Mouse (Mus musculus): ENCODE results near the gene 2810004N23Rik.
"Not testable (repeated sequence)": the region's sequence is repeated elsewhere in the genome, so short reads cannot be mapped to it uniquely, and the experiment has no call there.

Gene 2810004N23Rik

DNA sequence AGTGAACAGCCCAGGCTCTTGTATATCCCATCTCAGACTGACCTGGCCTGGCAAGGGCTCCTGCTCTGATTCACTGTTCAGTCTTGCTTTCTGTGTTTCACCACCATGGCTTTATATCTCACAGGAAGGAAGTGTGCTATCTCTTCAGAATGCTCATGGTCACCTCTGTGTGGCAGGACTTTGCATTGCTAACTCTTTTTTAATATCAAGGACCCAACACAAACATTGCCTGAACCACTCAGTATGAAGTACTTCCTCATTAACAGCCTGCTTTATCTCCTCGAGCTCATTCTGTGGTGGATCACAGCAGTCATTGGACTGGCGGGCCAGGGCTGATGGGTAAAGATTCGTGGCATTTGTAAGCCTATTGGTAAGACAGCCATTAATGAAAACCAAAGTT, 3.7 kb upstream of the 2810004N23Rik start:
- DNase-seq (ENCODE audit: low read depth, low spot score), result no peak

DNA sequence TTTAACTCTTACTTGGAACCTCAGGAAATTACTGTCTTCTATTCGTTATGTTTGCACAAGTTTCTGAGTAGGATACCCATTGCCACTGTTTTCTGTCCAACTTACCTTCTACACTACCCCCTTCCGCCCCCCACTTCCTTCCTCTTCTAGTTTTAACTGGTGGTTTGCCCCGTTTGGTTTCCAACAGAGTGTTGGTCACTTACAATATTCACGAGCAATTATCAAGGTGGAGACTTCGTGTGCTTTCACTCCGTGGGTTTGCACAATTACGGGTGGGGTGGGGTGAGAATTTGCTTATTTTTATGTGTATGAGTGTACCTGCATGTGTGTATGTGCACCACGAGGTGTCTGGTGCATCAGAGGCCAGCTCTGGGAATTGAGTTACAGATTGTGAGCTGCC, 809 bp upstream of the 2810004N23Rik start:
- DNase-seq (ENCODE audit: low read depth, low spot score), result no peak

DNA sequence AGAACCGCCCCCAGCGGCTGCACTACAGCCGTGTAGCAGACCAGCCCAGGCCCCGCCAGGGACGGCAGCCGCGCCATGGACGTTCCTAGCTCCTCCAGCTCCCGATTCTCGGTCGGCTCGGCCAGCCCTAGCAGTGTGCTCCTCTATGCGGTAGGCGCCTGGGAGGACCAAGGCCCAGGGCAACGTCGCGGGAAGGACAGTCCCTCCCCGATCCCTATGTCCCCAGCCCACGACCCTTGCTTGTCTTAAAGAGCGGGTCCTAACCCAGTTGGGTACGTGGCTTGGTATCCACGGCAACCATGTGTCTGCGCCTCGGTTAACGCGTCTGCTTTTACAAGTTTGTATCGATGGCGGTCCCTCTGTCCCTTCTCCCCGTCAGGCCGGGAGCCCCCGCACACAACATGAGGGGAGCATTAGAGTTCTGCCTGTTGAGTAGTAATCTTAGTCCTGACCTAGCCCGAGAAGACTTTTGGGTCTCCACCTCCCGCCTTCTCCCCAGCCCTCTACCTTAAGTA, 300 bp upstream of the 2810004N23Rik start:
- no peak for DNase-seq (ENCODE audit: low read depth, low spot score)

- no peak for DNase-seq (ENCODE audit: low read depth, low spot score)
These were observed 2.7 kb downstream of the 2810004N23Rik start for GRCm38 (mm10) chr8:124860188-124860587.

DNA sequence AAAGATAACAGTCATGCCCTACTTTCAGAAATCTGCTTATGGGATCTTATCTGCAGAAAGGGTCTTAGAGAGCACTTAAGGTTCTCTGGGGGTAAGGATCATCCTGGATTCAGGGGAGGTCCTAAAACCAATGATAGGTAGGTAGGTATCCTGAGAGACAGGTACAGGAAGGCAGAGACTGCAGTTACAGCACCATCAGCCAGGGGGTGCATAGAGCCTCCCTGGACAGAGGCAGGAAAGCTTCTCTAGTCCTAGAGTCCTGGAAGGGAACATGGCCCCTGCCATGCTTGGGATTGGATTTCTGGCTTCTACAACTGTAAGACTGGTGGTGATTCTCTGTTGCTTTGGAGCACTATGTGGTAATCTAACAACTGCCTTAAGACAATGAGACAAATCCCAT, 3.5 kb downstream of the 2810004N23Rik start:
- peak; percentile 76 for DNase-seq (ENCODE audit: low read depth, low spot score)

DNA sequence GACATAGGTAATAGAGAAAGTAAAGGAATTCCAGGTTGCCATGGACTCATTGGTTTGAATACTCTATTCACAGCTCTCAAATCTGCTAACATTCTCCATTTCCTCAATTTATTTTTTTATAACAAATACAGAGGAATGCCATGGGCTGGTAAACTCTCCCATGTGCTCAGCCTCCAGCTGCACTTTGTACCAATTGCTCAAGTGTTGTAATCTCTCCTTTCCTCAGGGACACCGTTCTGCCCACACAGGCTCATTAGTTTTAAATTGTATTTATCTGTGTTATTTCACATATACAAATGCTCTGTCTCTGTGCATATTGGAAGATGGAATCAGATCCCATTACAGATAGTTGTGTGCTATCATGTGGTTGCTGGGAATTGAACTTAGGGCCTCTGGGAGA, 9.4 kb downstream of the 2810004N23Rik start:
- no peak for DNase-seq (ENCODE audit: low read depth, low spot score)

GRCm38 (mm10) chr8:124845573-124845972, 17.3 kb downstream of the 2810004N23Rik start:
- no peak for DNase-seq (ENCODE audit: low read depth, low spot score)

DNA sequence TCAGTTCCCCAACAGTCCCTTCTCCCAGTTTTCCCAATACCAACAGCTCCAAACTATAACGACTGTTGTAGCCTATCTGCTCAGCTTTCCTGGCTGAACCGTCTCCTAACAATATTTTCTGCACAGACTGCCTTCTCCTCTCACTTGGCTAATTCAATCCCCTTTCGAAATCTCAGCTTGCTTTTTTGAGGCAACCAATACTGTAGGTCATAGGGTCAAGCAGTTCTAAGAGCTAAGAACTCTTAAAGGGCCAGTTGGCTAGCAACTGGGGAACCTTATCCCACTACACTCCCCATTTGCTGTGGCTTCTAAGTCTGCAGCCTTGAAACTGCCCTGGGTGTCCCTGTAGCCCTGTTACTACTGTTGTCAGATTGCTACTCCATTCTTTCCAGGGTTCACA, 17.8 kb downstream of the 2810004N23Rik start:
- DNase-seq (ENCODE audit: low read depth, low spot score), result no peak

GRCm38 (mm10) chr8:124842929-124843328, 20.0 kb downstream of the 2810004N23Rik start:
- not testable (repeated sequence) for DNase-seq (ENCODE audit: low read depth, low spot score)

GRCm38 (mm10) chr8:124841775-124842174, 21.1 kb downstream of the 2810004N23Rik start:
- DNase-seq (ENCODE audit: low read depth, low spot score), result no peak

DNA sequence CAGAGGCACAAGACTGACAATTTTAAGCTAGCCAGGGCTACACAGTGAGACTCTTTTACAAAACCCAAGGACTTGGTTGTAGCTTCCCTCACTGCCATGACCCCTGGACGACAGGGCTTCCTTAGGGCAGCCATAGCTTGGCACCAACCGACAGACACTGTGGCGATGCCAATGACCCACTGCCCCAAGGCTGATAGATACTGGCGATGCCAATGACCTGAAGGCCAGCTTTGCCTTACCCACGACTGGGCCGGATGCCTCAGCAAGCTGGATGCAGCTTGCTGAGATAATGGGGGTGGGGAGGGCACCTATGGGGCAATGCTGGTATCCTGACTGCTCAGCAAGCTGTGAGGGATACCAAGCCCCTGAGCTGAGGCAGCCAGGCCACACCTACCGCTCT, 22.0 kb downstream of the 2810004N23Rik start:
- no peak for DNase-seq (ENCODE audit: low read depth, low spot score)

DNA sequence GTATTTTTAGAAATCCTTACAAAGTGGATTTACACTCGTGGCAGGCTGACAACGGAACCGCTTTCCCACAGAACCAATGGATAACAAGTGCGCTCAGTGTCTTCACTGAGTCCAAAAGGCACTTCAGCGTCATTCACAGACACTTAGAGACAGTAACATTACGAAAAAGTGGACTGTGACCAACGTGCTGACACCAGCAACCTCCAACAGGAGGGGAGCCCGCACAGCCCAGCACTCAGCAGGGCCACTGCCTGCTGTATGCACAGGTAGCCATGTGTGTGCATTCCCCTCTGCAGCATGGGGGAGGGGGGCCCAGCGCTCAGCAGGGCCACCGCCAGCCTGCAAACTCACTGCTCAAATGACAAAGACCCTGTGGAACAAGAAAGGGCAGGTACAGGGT, 23.5 kb downstream of the 2810004N23Rik start:
- DNase-seq (ENCODE audit: low read depth, low spot score), result no peak

- DNase-seq (ENCODE audit: low read depth, low spot score), result no peak
These were observed 25.0 kb downstream of the 2810004N23Rik start for GRCm38 (mm10) chr8:124837956-124838355.

DNA sequence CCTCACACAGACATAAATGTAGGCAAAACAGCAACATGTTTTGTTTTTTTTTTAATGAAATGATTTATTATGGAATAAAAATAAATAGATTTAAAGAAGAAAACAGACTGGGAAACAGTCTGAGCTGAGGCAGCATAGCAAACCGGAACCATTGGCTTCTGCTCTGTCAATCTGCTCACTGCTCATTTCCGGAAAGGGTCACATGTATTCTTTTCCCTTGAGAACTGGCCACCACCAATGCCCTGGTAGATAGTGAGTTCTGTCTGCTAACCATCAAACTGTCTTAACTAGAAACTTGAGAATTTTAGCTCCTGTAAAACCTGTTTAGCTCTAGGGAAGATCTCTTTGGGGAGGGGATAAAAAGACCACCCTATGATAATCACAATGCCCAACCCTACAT, 26.0 kb downstream of the 2810004N23Rik start:
- no peak for DNase-seq (ENCODE audit: low read depth, low spot score)

- no peak for DNase-seq (ENCODE audit: low read depth, low spot score)
These were observed 26.6 kb downstream of the 2810004N23Rik start for GRCm38 (mm10) chr8:124836273-124836672.

GRCm38 (mm10) chr8:124835848-124836247, 27.1 kb downstream of the 2810004N23Rik start:
- no peak for DNase-seq (ENCODE audit: low read depth, low spot score)

- DNase-seq (ENCODE audit: low read depth, low spot score), result no peak
These were observed 29.3 kb downstream of the 2810004N23Rik start for GRCm38 (mm10) chr8:124833430-124834205.

DNA sequence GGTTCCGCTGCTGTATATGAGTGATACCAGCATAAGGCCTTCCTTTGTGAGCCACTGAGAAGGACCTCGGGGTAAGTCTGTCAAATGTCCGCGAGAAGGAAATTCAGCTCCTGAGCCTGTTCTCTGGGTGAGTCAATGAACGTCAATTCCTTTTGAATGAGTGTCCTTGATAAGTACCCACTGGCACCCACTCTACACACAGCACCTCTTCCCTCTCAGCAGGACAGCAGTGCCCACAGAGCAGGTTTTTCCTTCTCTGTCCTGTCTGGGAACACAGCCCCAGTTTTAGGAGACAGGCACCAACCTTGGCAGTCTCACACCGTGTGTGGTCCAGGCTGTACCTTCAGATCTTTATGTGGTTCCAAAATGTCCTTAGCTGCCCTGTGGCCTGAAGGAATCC, 31.0 kb downstream of the 2810004N23Rik start:
- DNase-seq (ENCODE audit: low read depth, low spot score), result no peak

- no peak for DNase-seq (ENCODE audit: low read depth, low spot score)
These were observed 31.4 kb downstream of the 2810004N23Rik start for GRCm38 (mm10) chr8:124831531-124831930.

DNA sequence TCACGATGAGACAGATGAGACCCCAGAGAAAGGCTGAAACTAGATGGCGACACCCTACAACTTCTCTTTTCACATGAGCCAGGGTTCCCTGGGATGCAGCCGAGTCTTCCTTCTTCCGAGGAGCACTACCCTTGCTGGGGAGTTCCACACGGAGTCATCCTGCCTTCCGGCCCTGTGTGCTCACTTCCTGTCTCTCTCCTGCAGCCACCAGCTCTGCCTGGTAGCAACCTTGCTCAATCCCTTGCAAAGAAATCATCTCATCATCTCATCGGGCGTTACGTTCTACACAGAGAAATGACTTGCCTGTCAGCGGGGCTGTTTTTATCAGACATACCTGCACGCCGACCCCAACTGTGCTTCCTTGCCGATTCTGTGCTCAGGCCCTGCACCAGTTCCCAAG, 32.9 kb downstream of the 2810004N23Rik start:
- peak; percentile 46 for DNase-seq (ENCODE audit: low read depth, low spot score)

DNA sequence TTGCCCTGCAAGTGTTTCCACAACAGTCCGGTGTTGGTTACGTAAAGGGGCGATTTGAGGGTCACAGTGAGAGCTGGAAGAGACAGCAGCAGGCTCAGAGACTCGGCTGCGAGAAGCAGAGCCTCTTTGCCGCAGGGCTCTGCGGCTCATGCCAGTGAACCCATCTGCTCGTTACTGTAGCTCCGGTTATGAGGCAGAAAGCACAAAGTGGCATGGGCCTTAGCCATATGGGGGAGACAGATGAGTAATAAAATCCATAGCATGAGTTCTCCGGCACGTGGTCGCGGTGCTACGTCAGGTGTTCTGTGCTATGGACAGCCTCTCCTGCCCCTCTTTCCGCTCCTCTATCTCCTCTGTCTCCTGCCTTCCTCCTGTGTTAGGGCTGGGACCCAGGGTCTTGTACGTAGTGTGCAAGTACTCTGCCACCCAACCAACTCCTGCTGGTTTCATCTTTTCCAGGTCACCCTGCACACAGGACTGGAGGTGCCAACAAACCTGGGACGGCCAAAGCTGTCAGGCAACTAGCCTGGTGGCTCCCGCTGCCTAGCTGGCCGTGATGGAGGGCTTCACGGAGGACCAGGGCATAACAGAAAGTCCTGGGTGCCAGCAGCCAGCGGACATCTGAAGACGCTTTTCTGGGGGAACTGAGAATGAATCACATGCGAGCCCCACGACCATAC, 34.2 kb downstream of the 2810004N23Rik start:
- DNase-seq (ENCODE audit: low read depth, low spot score), result no peak

- peak; percentile 76 for DNase-seq (ENCODE audit: low read depth, low spot score)
These were observed 35.5 kb downstream of the 2810004N23Rik start for GRCm38 (mm10) chr8:124827387-124827786.

DNA sequence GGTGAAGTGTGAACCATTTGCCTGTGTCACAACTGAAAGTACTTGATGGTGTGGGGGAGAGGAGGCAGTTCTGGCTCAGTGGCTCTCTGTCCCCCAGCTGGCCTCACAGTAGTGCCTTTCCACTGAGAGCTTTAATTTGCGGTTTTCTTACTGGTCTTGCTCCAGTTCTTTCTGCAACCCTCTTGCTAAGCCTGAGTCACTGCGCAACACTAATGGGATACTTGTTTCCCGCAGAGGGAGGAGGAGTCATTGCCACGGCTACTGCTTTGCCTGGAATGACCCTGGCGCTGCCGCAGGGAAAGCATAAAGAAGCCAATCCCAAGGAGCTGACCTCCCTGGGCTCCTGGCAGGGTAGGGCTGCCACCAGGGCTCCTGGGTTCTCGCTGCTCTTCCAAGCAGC, 36.3 kb downstream of the 2810004N23Rik start:
- no peak for DNase-seq (ENCODE audit: low read depth, low spot score)

Data from R1 (cell line).